Mouse (Mus musculus): Measurements from ENCODE around the gene Megf11. TPM values are rescaled to one million over a fixed set of nuclear protein-coding genes. Genes with fewer than 3 reads are reported as not detected.

The Megf11 gene
- total RNA-seq, 2 experiments from 2014 or later: 0.27 to 0.31 TPM

DNA sequence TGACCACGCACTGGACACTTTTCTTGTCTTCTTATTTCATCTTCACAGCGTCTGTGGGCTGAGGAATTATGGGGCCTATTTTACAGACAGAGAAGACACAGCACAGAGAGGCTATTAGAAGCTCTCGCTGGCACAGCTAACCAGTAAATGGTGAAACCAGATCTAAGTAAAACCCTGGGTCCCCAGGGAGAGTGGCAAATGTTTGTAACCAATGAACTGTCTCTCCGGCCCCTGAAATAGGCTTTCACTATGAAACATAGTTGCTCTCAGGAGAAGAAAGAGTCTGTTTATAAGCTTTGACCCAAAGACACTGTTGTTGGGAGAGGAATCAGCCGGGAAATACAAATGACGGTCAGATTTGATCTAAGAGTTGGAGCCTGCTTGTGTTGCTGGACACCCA lies 162.9 kb downstream of the Megf11 start:
- no peak for DNase-seq
- intact Hi-C loops (cut with DNase I; ENCODE audit: low total_unique reads): no loop called here

DNA sequence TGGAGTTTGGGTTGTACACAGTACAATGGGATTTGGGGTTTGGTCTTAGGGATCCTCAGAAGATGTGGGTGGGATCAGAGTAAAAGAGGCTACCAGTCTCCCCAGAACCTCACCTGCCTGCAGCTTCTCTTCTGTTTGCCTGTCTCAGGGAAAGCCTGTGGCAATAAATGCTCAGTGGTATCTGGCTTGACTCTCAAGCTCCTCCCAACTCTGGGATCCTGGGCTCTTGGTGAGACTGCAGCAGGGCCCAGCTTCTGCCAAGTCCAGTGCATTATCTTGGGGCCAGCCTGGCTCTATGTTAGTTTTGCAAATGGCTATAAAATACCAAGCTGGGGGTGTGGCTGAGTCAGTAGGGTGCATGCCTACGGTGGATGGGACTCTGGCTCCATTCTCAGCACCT lies 165.9 kb downstream of the Megf11 start:
- no peak for DNase-seq
- intact Hi-C loops (cut with DNase I; ENCODE audit: low total_unique reads): no loop called here

DNA sequence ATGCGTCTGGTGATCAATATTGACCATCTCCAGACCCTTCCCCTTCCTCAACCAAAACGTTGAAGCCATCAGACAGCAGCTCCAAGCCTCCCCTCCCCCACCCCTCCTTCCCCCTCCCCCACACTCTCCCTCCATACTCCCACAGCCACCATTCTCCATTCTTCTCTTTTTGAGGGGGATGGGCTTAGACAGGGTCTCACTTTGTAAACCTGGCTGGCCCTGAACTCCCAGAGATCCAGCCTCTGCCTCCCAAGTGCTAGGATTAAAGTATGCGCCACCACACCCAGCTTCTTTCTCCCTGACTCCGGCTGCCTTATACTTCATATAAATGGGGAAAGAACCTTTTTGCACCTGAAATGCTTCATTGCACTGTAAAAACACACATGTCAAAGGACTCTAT lies 166.6 kb downstream of the Megf11 start:
- DNase-seq: no peak
- intact Hi-C loops (cut with DNase I; ENCODE audit: low total_unique reads): no loop called here

DNA sequence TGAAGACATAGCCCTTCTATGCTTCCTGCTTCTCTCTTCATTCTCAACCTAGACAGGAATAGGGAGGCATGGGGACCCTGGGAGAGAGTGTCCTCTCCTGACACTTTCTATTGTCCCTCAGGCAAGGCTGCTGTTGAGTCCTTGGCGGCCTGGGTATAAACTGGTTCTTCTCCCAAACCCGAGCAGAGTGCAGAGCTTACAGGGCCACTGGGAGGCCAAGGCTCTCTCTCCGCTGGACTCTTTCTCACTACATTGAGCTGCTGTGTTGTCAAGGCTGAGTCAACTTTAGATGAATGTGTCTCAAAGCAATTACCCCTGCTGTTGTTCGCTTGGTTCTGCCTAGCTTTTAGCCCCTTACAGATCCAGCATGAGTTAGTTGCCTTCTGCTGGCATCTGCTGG lies 168.0 kb downstream of the Megf11 start:
- DNase-seq: no peak
- intact Hi-C loops (cut with DNase I; ENCODE audit: low total_unique reads): no loop called here

DNA sequence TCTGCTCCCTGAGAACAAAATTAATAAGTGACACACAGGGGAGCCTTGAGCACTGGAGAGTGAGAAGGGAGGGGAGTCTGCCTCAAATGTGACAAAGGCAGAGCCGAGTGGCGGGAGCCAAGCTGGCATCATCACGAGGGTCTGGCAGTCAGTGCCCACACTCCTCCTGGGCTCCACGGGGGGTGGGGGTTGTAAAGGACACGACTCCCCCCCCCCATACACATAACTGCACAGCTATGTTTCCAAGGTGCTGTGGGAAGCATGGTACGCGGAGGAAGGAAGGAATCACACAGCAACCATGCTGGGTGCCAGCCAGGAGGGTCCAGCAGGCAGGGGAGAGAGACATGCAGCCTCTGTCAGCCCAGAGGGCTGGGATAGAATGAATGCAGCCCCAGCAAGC lies 170.2 kb downstream of the Megf11 start:
- DNase-seq: no peak
- intact Hi-C loops (cut with DNase I; ENCODE audit: low total_unique reads): no loop called here

DNA sequence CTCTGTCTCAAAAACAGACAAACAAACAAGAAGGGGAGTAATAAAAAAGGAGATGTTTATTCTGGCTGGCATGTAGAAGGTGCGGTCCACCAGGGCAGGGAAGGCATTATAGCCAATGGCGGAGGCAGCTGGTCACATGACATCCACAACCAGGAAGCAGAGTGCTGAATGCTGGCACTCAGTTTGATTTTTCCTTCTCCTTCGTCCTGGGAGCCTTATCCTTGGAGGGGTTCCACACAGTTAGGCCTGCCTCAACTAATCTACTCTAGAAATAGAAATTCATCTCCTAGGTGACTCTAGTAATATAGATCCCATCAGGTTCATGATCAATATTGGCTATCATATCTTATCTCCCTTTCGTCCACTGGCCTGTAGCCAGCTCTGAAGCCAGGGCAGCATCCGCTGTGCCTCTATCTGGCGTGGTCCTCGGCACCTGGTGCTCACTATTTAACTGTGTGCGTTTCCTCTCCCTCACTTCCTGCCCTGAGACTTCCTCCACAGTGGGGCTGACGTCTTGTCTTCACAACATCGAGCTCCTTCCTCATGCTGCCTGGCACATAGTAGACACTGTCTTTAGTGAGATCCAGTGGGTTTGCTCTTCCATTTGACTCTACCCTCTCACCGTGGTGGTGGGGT lies 171.8 kb downstream of the Megf11 start:
- intact Hi-C loops (cut with DNase I; ENCODE audit: low total_unique reads): no loop called here
- no peak for DNase-seq

DNA sequence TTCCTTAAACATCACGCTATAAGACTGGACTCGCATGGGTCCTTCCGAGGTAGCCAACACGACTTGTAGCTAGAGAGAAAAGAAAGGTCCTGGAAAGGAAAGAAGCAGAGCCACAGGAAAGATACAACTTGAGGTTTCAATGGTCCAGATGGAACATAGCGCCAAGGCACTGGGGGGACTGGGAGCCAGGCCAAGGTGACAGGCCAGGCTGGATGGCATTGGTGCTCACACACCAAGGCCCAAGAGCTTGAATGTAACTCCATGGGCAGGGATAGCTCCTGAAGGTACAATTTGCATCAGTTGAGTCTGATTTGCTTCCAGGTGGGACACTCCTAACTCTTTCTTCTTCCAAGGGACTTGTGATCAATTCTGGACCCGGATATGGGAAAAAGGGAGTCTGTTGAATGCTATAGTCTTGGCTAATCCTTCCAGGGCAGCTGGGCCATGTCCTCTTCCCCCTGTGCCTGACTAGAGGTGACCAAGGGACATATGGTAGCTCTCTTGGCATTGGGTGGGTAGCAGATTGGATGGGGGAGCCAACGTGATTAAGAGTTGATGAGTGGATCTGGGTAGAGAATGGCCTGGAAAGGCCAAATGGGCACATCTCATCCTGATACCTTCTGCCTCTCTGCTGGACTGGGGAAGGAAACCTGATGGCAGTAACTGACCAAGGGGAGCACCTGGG lies 172.6 kb downstream of the Megf11 start:
- intact Hi-C loops (cut with DNase I; ENCODE audit: low total_unique reads): no loop called here
- DNase-seq: no peak

DNA sequence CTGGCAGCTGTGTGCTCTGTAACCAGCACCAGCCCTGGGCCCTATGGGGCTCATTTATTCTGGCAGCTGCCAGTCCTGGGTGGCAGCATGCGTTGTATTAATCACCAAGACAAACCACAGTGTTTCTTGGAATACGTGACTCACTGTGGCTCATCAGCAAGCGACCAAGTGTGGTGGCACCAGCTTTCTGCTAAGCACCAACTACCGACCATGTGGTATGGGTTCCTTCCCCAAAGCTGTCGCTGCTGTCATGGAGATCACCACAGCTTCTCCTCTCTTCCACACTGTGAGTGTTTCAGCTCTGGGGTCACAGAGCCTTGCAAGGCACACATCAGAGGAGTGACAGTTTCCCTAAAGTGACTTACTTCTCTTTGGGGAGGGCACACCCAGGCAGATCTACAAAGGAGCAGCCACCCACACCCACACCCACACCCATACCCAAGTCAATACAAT lies 178.9 kb downstream of the Megf11 start:
- no peak for DNase-seq
- intact Hi-C loops (cut with DNase I; ENCODE audit: low total_unique reads): no loop called here

DNA sequence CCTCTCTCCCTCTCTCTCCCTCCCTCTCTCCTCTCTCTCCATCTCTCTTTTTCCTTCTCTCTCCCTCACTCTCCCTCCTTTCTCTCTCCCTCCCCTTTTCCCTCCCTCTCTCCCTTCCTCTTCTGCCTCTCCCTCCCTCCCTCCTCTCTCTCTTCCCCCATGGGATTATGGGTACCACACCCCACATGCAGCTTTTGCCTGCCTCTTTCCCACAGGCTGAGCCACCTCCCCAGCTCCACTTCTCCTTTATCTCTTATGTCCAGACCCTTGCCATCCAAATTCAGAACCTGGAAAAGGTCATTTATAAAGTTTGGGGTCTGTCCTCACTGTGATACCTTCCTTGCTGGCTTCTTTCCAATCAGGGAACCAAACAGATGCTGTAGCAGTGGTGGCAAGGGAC lies 180.5 kb downstream of the Megf11 start:
- intact Hi-C loops (cut with DNase I; ENCODE audit: low total_unique reads): no loop called here
- no peak for DNase-seq

DNA sequence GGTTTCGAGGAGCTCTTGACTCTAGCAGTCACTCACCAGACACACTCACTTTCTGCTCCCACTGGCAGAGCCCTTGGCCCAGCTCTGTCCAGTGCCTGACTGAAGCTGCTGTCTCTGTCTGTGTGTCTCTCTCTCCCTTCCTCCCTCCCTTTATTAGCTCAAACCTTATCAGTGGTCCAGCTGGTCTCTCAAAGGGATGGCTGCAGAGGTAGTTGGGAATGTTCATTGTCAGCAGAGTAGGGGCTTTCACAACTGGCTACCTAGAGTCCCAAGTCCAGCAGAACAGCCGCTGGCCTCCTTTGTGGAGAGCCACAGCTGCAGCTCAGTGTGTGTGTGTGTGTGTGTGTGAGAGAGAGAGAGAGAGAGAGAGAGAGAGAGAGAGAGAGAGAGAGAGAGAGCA lies 180.9 kb downstream of the Megf11 start:
- DNase-seq: no peak
- intact Hi-C loops (cut with DNase I; ENCODE audit: low total_unique reads): no loop called here

DNA sequence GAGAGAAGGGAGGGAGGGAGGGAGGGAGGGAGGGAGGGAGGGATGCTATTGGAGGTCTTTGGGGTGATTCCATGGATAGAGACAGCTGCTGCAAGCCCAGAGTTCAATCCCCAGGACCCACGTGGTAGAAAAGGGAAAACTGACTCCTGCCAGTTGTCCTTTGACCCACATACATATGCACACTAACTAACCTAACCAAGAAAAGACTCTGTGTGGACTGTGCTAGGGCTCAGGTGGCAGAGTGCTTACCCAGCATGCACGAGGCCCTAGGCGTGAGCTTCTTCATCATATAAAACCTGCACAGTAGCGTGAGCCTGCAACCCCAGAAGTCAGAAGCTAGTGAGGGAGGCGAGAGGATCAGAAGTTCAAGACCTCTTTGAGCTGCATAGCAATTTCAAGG lies 182.1 kb downstream of the Megf11 start:
- intact Hi-C loops (cut with DNase I; ENCODE audit: low total_unique reads): no loop called here
- DNase-seq: no peak

DNA sequence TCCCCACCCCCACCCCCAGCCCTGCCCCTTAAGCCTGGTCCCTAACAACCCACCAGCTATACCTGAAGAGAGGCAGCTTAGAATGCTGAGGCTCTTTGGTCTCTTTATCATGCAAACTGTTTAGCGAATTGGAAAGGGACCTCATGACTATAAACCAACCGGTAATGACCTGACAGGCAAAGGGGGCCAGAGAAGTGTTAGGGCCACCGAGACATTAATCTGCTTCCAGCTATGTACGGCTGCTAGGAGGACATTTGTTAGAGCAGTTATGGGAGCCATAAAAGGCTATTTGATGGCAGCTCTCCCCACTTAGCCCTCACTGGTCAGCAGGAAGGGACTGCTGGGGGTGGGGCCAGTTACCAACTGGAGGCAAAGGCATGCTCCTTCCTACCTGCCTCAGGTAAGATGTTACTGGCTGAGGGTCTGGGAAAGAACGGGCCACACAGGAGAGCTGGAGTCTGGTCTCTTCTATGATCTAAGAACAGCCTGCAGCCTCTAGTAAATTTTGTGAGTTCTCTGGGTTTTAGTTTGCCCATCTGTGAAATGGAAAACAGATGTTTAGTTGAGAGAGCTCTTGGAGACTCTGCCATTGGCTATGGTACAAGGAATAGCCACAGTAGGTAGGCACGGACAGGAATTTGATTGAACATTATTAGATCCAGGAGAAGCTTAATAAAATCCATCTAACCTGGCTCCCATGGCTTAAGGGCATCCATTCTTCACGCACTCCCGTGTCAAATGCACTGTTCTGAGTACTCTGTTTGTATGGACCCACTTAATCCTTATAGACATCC lies 183.2 kb downstream of the Megf11 start:
- intact Hi-C loops (cut with DNase I; ENCODE audit: low total_unique reads): no loop called here
- no peak for DNase-seq

DNA sequence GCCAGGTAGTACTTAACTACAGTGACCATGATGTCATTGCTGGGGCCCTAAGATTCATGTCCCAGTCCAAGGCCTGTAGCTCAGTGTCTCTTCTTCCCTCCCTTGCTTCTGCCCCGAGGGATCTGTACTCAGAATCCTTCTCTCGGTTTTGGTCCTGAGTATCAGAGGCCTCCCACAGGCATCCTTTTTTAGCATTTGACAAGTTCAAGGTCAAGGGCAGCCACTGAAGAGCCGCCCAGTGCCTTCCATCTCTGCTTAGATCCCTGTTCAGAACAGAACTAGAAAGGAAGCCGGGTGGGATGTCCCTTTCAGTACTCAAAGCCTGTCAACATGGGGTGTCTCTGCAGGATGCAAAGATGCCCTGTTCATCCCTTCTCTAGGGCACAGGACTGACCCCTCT lies 185.0 kb downstream of the Megf11 start:
- no peak for DNase-seq
- intact Hi-C loops (cut with DNase I; ENCODE audit: low total_unique reads): no loop called here

DNA sequence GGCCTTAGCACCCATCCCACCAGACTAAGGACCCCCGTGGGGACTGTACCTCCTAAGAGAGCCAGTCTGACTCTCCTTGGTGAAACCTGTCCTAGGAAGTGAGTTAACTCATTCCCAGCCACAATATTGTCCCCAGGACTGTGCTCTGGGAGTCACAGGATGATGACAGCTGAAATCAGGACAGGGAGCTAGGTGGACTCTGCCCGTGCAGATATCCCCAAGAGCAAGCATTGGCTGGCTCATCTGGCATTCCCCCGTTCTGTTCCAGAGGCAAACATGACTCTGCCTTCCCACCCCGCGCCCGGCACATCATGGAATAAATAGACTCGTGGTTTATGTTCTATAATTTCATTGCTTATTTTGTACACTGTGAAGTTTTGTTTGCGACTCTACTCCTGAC lies 185.7 kb downstream of the Megf11 start:
- intact Hi-C loops (cut with DNase I; ENCODE audit: low total_unique reads): no loop called here
- no peak for DNase-seq

DNA sequence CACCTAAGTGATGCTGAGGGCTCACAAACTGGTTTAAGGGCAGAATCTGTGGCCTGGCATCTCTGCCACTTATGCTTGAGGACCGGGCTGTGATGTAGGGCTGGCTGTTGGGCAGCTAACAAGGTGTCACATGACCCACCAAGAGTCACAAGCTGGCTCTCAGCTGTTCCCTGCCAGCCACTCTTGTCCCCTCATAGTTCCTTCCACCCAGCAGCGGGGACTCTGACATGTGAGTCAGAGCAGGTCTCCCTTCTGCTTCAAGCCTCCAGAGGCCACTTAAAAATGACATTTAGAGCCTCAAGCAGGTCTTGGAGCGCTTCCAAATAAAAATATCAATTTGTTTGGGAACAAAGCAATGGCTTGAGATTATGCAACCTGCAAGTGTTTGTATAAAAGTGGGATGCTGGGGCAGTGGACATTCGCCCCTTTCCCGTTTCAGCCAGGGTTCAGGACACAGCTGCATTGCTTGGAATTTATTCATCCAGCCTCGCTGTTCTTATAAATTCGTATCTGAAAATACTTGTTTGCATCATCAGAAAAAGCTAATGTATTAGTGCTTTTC lies 187.3 kb downstream of the Megf11 start:
- intact Hi-C loops (cut with DNase I; ENCODE audit: low total_unique reads): no loop called here
- no peak for DNase-seq

DNA sequence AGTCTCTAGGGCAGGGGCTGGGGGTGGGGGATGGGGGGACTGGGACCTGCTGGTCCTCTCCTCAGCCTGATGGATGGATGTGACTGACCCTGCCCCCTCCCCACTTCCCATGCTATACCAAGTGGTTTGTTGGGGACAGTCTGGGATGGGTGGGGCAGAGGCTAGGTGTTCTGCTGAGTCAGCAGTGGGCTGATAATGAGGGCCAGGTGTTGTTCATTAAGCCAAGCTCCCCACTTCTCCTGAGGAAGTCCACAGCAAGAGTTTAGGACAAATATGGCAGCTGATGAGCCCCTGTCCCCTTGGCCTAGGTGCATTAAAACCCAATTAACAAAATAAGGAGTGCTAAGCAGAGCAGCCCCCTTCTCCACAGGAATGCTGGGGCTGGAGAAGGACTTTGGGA lies 190.2 kb downstream of the Megf11 start:
- DNase-seq: no peak
- intact Hi-C loops (cut with DNase I; ENCODE audit: low total_unique reads): no loop called here

DNA sequence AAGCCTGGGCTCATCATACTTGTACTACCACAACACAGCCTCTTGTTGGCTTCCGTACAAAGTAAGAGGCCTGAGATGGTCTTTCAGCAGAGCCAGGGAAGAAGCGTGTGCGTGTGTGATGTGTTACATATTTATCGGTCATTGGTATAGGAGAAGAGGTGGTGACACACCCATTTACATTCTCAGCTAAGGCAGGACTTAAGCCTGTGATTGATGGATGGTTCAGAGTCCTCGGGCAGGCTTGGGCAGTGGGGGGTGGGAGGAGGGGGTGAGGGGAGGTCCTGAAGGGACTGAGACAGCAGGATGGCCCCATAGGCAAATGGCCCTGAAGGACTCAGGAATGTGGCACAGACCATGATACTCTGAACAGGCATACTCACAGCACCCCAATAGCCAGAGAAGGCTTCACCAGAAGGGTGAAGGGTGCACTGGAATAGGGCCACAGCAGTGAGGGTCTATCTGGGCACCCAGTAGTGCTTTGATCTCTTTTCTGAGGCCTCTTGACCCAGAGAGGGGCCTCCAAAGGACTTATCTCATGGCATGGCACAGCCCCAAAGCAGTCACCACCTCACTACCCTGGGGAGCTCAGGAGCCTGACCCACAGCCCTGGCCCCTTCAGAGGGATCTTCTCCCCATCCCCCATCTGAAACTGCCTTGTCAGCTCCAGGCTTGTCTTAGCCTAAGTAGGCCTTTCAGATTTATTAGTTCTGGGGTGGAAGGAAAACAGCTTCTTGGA lies 190.9 kb downstream of the Megf11 start:
- intact Hi-C loops (cut with DNase I; ENCODE audit: low total_unique reads): no loop called here
- DNase-seq: no peak

DNA sequence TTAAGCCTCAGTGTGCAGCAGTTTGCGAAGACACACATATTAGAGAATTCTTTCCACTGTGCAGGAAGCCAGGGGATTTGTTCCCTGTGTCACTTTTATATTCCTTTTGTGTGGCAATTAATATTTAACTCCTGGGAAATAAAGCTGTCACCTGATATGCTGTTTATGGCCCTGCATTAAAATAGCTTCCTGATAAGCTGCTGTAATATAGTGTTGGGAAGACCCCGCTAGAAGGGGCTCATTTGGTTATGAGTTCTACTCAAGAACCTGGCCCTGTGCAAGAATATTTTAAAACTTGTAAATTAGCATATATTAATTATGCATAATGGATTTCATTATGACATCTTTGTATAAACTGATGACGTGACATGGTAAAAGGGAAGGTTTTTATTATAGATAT lies 191.7 kb downstream of the Megf11 start:
- intact Hi-C loops (cut with DNase I; ENCODE audit: low total_unique reads): no loop called here
- no peak for DNase-seq

DNA sequence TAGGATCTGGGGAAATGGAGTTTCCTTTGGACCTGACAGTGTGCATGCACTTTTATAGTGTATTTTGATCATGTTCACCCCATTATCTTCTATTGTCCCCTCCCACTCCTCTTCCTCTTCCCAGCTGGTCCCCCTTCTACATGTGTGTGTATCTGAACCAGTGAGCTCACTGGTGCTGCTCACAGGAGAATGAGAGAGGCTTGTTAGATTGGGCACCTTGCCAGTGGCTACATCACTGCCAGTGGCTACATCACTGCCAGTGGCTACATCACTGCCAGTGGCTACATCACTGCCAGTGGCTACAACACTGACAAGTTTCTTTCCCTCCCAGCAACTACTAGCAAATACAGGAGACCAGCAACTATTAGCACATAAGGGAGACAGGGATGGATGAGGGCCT lies 192.6 kb downstream of the Megf11 start:
- DNase-seq: no peak
- intact Hi-C loops (cut with DNase I; ENCODE audit: low total_unique reads): no loop called here

DNA sequence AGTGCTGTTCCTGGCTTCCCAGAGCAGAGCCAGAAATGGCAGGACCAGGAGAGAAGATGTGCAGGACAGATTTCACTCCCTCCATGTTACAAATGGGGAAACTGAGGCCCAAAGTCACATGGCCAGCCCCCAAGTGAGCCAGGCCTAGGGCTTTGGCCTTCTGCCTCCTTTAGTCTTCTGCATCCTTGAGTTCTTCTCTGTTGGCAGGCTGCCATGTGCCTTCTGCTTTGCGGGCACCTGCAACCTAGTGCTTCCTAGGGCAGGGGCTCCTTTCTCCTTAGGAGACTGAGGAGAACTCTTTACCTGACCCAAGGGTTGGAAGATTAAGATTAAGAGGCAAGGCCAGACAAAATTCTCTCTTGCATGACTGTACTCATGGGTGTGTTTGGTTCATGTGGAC lies 193.9 kb downstream of the Megf11 start:
- DNase-seq: no peak
- intact Hi-C loops (cut with DNase I; ENCODE audit: low total_unique reads): no loop called here

Data from gastrocnemius, postnatal 14 days (tissue).